8 mouse cellular contexts compared by ENCODE assay signal in the genomic region with DNA sequence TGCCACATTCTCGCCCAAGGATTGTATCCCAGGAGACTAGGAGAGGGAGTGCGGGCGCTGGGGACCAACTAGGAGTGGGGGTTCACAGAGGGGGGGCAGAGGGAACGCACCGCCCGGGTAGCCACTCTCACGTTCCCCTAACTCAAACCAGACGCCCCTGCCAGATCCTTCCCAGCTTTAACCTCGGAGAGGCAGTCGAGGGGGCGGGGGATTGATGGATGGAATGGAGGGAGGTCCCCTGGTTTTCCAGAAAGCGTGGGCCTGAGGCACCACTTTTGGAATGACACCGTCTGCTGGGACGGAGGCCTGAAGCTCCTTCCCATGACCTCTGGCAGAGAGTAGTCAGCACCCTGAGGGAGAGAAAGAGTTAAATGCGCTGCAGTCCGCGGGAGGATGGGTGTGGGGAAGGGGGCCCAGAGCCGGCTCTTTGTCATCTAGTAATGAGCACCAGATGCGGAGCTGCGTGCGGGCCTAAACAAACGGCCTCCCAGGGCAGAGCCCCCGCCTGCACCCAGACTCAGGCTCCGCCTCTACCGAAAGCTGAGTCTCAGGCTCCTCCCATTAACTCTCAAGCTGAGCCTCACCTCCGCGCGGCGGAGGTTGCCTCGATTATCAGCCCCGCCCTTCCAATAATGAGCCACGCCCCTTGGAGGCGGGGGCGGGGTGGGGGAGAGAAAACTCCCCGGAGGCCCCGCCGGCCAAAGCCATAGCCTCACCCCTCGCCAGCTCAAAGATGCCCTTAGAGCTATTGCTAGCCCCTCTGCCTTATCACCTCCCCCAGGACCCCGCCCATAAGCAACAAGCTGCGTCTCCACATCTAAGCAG. TPM values are rescaled to one million over a fixed set of nuclear protein-coding genes. Genes with fewer than 3 reads are reported as not detected.
DNase-seq lines count a peak whose midpoint lies in the region; ATAC-seq and TF ChIP-seq lines count a peak whose summit lies in the region.

No protein-coding gene starts in this region.

- no peaks in the 10 kb centered on the region for H3K9me3 ChIP-seq in heart, embryonic 15.5 days (replicated peaks)
- H3K9me3 ChIP-seq in kidney, postnatal 0 days (replicated peaks; ENCODE audit: low read length): no peaks in the 10 kb centered on the region

- H3K4me3 ChIP-seq in heart, embryonic 15.5 days: peak overlapping the region; percentile 51
- H3K4me3 ChIP-seq in kidney, postnatal 0 days (replicated peaks; ENCODE audit: low read depth, low read length): peak overlapping the region; percentile 49
- peak overlapping the region; percentile 32 for H3K4me3 ChIP-seq in macrophage (ENCODE audit: inconsistent target)

- peak overlapping the region; percentile 34 for H3K9ac ChIP-seq in heart, embryonic 15.5 days
- peak overlapping the region; percentile 32; the same call in 1 of the 2 replicates for H3K9ac ChIP-seq in kidney, postnatal 0 days (ENCODE audit: low read depth, low read length)

- DNase-seq in ES-CJ7 (ENCODE audit: low read depth, low spot score): peak; percentile 95
- DNase-seq in adrenal gland, adult 2 months: peak; percentile 86
- peak; percentile 94 for DNase-seq in kidney, postnatal 0 days (ENCODE audit: low spot score)
- peak; percentile 54 to 68 for DNase-seq in spleen, adult 18-20 months
- no peak for DNase-seq in frontal cortex, postnatal 14 days (ENCODE audit: low spot score in 2 of 2)

- no peak for TF ChIP-seq CTCF in kidney, postnatal 0 days (IDR thresholded peaks at IDR 0.05; ENCODE audit: low read depth)

- H3K36me3 ChIP-seq in heart, embryonic 15.5 days: no peaks in the 10 kb centered on the region
- H3K36me3 ChIP-seq in kidney, postnatal 0 days (ENCODE audit: insufficient read depth, low read length): no peaks in the 10 kb centered on the region
- no peaks in the 10 kb centered on the region for H3K36me3 ChIP-seq in macrophage (ENCODE audit: inconsistent target)

- peak; percentile 74 for ATAC-seq in erythroblast, adult 5-6 weeks (replicated peaks; ENCODE audit: low FRiP score, poor library complexity, severe bottlenecking)
- peak; percentile 65 for ATAC-seq in heart, embryonic 15.5 days (replicated peaks; ENCODE audit: insufficient number of reproducible peaks, insufficient read depth, low FRiP score, low read depth)
- peak; percentile 72 for ATAC-seq in kidney, postnatal 0 days (replicated peaks; ENCODE audit: low FRiP score, low read depth)

- H3K79me2 ChIP-seq in macrophage (ENCODE audit: inconsistent target): no peaks in the 10 kb centered on the region

- H3K4me1 ChIP-seq in heart, embryonic 15.5 days (replicated peaks): peaks cover 52% of the 10 kb centered on the region
- peaks cover 24% of the 10 kb centered on the region for H3K4me1 ChIP-seq in kidney, postnatal 0 days (replicated peaks; ENCODE audit: insufficient read depth, low read length)

- H3K4me2 ChIP-seq in heart, embryonic 15.5 days: peak overlapping the region; percentile 94
- peak overlapping the region; percentile 86 for H3K4me2 ChIP-seq in kidney, postnatal 0 days (ENCODE audit: low read length)

- peak overlapping the region; percentile 67 for H3K27ac ChIP-seq in heart, embryonic 15.5 days
- H3K27ac ChIP-seq in kidney, postnatal 0 days: peak overlapping the region; percentile 76; the same call in 1 of the 2 replicates
- no peak overlapping the region for H3K27ac ChIP-seq in macrophage

- 3% methylated on average over 40 of the region's 40 CpGs for WGBS in heart, embryonic 15.5 days
- WGBS in kidney, postnatal 0 days: 1% methylated on average over 39 of the region's 40 CpGs
- 12% methylated on average over 40 of the region's 40 CpGs for WGBS in macrophage (ENCODE audit: missing documents)

- H3K27me3 ChIP-seq in heart, embryonic 15.5 days: peaks cover 39% of the 10 kb centered on the region
- no peaks in the 10 kb centered on the region for H3K27me3 ChIP-seq in kidney, postnatal 0 days (ENCODE audit: insufficient read depth, low read length)

RNA-seq across cellular contexts. Expression of a gene that starts 3.9 kb away (rescaled TPM):
- total RNA-seq in adrenal gland, adult 2 months (2021): 10 to 100 TPM; 10.4 to 19.8 TPM
- 23.4 and 24.1 TPM in 2 replicates for polyA plus RNA-seq in adrenal gland, adult 2 months (2012; rRNA removed)
- total RNA-seq in erythroblast, adult 5-6 weeks (2015; ENCODE audit: low replicate concordance): 0.84 TPM in 1 of 2 replicates, not detected in the other
- total RNA-seq in erythroblast, adult 5-6 weeks (2017; ENCODE audit: low replicate concordance): 0.09 and 0.42 TPM in 2 replicates
- 18.1 and 39.3 TPM in 2 replicates for polyA plus RNA-seq in heart, embryonic 15.5 days (2015; fragmentation: Nextera tagmentation; extraction: Ambion mirVana)
- polyA plus RNA-seq in kidney, postnatal 0 days (2015; fragmentation: Nextera tagmentation; extraction: Ambion mirVana): 35.0 and 40.6 TPM in 2 replicates
- 10 to 100 TPM in 1 of 26 experiments, under 1 TPM in 2, not detected in 23; 0.23 to 30.4 (median 0.29) TPM for total RNA-seq in macrophage (2018; cell fraction: chromatin; rRNA removed)
- not detected for total RNA-seq in macrophage (2018; cell fraction: cytosol; rRNA removed)
- 1 to 10 TPM in 1 of 26 experiments, not detected in 25; 5.3 TPM for total RNA-seq in macrophage (2018; cell fraction: nucleus; rRNA removed)
- not detected in 3 replicates for polyA plus RNA-seq in macrophage (2018)

RNA-seq across cellular contexts. Expression of a gene that starts 13.6 kb away (rescaled TPM):
- total RNA-seq in adrenal gland, adult 2 months (2021): 1 to 10 TPM; 1.2 to 2.9 TPM
- polyA plus RNA-seq in adrenal gland, adult 2 months (2012; rRNA removed): 4.8 and 5.0 TPM in 2 replicates
- total RNA-seq in erythroblast, adult 5-6 weeks (2015; ENCODE audit: low replicate concordance): not detected in 2 replicates
- not detected in 2 replicates for total RNA-seq in erythroblast, adult 5-6 weeks (2017; ENCODE audit: low replicate concordance)
- 3.0 and 4.5 TPM in 2 replicates for polyA plus RNA-seq in heart, embryonic 15.5 days (2015; fragmentation: Nextera tagmentation; extraction: Ambion mirVana)
- polyA plus RNA-seq in kidney, postnatal 0 days (2015; fragmentation: Nextera tagmentation; extraction: Ambion mirVana): 1.4 and 2.1 TPM in 2 replicates
- total RNA-seq in macrophage (2018; cell fraction: chromatin; rRNA removed): under 1 TPM in 1 of 26 experiments, not detected in 25; 0.51 TPM
- total RNA-seq in macrophage (2018; cell fraction: cytosol; rRNA removed): under 1 TPM in 17 of 26 experiments, not detected in 9; 0.03 to 0.33 (median 0.05) TPM
- under 1 TPM in 4 of 26 experiments, not detected in 22; 0.12 to 0.25 (median 0.15) TPM for total RNA-seq in macrophage (2018; cell fraction: nucleus; rRNA removed)
- polyA plus RNA-seq in macrophage (2018): 0.04 to 0.26 TPM (median 0.06 TPM) in 3 replicates

RNA-seq across cellular contexts. Expression of a gene that starts 16.6 kb away (rescaled TPM):
- total RNA-seq in adrenal gland, adult 2 months (2021): 10 to 100 TPM; 69.5 to 82.3 TPM
- polyA plus RNA-seq in adrenal gland, adult 2 months (2012; rRNA removed): 135 and 147 TPM in 2 replicates
- total RNA-seq in erythroblast, adult 5-6 weeks (2015; ENCODE audit: low replicate concordance): 6.3 and 7.1 TPM in 2 replicates
- total RNA-seq in erythroblast, adult 5-6 weeks (2017; ENCODE audit: low replicate concordance): 1.9 and 2.5 TPM in 2 replicates
- 82.0 and 92.3 TPM in 2 replicates for polyA plus RNA-seq in heart, embryonic 15.5 days (2015; fragmentation: Nextera tagmentation; extraction: Ambion mirVana)
- 129 and 132 TPM in 2 replicates for polyA plus RNA-seq in kidney, postnatal 0 days (2015; fragmentation: Nextera tagmentation; extraction: Ambion mirVana)
- 10 to 100 TPM in 21 of 26 experiments, 1 to 10 TPM in 5; 3.9 to 31.8 (median 17.7) TPM for total RNA-seq in macrophage (2018; cell fraction: chromatin; rRNA removed)
- 10 to 100 TPM; 21.0 to 34.4 (median 25.4) TPM for total RNA-seq in macrophage (2018; cell fraction: cytosol; rRNA removed)
- total RNA-seq in macrophage (2018; cell fraction: nucleus; rRNA removed): 10 to 100 TPM in 22 of 26 experiments, 1 to 10 TPM in 4; 8.9 to 28.4 (median 14.3) TPM
- 32.3 to 57.6 TPM (median 51.7 TPM) in 3 replicates for polyA plus RNA-seq in macrophage (2018)

RNA-seq across cellular contexts. Expression of a gene that starts 21.5 kb away (rescaled TPM):
- total RNA-seq in adrenal gland, adult 2 months (2021): 1 to 10 TPM; 3.1 to 9.6 TPM
- 8.8 and 11.6 TPM in 2 replicates for polyA plus RNA-seq in adrenal gland, adult 2 months (2012; rRNA removed)
- total RNA-seq in erythroblast, adult 5-6 weeks (2015; ENCODE audit: low replicate concordance): not detected in 2 replicates
- total RNA-seq in erythroblast, adult 5-6 weeks (2017; ENCODE audit: low replicate concordance): 0.09 TPM in 1 of 2 replicates, not detected in the other
- 1.9 and 3.3 TPM in 2 replicates for polyA plus RNA-seq in heart, embryonic 15.5 days (2015; fragmentation: Nextera tagmentation; extraction: Ambion mirVana)
- polyA plus RNA-seq in kidney, postnatal 0 days (2015; fragmentation: Nextera tagmentation; extraction: Ambion mirVana): 2.8 and 3.2 TPM in 2 replicates
- total RNA-seq in macrophage (2018; cell fraction: chromatin; rRNA removed): 10 to 100 TPM in 2 of 26 experiments, 1 to 10 TPM in 24; 1.3 to 11.5 (median 4.3) TPM
- under 1 TPM; 0.09 to 0.80 (median 0.18) TPM for total RNA-seq in macrophage (2018; cell fraction: cytosol; rRNA removed)
- total RNA-seq in macrophage (2018; cell fraction: nucleus; rRNA removed): 1 to 10 TPM in 22 of 26 experiments, under 1 TPM in 4; 0.58 to 7.9 (median 2.3) TPM
- 0.08 to 0.37 TPM (median 0.11 TPM) in 3 replicates for polyA plus RNA-seq in macrophage (2018)

RNA-seq across cellular contexts. Expression of a gene that starts 26.6 kb away (rescaled TPM):
- 1 to 10 TPM; 1.2 to 2.4 TPM for total RNA-seq in adrenal gland, adult 2 months (2021)
- polyA plus RNA-seq in adrenal gland, adult 2 months (2012; rRNA removed): 7.1 and 13.2 TPM in 2 replicates
- total RNA-seq in erythroblast, adult 5-6 weeks (2015; ENCODE audit: low replicate concordance): not detected in 2 replicates
- not detected in 2 replicates for total RNA-seq in erythroblast, adult 5-6 weeks (2017; ENCODE audit: low replicate concordance)
- 2.9 and 5.7 TPM in 2 replicates for polyA plus RNA-seq in heart, embryonic 15.5 days (2015; fragmentation: Nextera tagmentation; extraction: Ambion mirVana)
- polyA plus RNA-seq in kidney, postnatal 0 days (2015; fragmentation: Nextera tagmentation; extraction: Ambion mirVana): 4.2 and 4.7 TPM in 2 replicates
- 1 to 10 TPM in 24 of 26 experiments, not detected in 2; 1.0 to 2.7 (median 1.9) TPM for total RNA-seq in macrophage (2018; cell fraction: chromatin; rRNA removed)
- under 1 TPM in 6 of 26 experiments, not detected in 20; 0.10 to 0.27 (median 0.17) TPM for total RNA-seq in macrophage (2018; cell fraction: cytosol; rRNA removed)
- 1 to 10 TPM in 22 of 26 experiments, under 1 TPM in 4; 0.48 to 3.3 (median 1.6) TPM for total RNA-seq in macrophage (2018; cell fraction: nucleus; rRNA removed)
- polyA plus RNA-seq in macrophage (2018): 0.28 TPM in 1 of 3 replicates, not detected in the others

Comparison
In these comparisons a context has a peak if more than half of its experiments do, and no peak if none do; other contexts are left out.
1. DNase-seq: peak in ES-CJ7 (single experiment), adrenal gland, adult 2 months (single experiment), kidney, postnatal 0 days (single experiment) and spleen, adult 18-20 months (2 of 2); none in frontal cortex, postnatal 14 days (0 of 2).
2. RNA of a gene that starts 3.9 kb away (polyA plus RNA-seq): 35.0 to 40.6 TPM in kidney, postnatal 0 days, 23.4 to 24.1 TPM in adrenal gland, adult 2 months and 18.1 to 39.3 TPM in heart, embryonic 15.5 days; not detected in macrophage; every median in the first group is over 10 times any median in the second.
3. Peak in every context shown above with its lines, with median percentiles within 50 percentile points of each other: ATAC-seq and H3K4me3 ChIP-seq.